Mouse (Mus musculus): ENCODE measurements around the gene Hspb2. TPM values are rescaled to one million over a fixed set of nuclear protein-coding genes. Genes with fewer than 3 reads are reported as not detected.

The Hspb2 gene
- total RNA-seq, 2 experiments from 2014 or later, result 141 to 154 TPM

DNA sequence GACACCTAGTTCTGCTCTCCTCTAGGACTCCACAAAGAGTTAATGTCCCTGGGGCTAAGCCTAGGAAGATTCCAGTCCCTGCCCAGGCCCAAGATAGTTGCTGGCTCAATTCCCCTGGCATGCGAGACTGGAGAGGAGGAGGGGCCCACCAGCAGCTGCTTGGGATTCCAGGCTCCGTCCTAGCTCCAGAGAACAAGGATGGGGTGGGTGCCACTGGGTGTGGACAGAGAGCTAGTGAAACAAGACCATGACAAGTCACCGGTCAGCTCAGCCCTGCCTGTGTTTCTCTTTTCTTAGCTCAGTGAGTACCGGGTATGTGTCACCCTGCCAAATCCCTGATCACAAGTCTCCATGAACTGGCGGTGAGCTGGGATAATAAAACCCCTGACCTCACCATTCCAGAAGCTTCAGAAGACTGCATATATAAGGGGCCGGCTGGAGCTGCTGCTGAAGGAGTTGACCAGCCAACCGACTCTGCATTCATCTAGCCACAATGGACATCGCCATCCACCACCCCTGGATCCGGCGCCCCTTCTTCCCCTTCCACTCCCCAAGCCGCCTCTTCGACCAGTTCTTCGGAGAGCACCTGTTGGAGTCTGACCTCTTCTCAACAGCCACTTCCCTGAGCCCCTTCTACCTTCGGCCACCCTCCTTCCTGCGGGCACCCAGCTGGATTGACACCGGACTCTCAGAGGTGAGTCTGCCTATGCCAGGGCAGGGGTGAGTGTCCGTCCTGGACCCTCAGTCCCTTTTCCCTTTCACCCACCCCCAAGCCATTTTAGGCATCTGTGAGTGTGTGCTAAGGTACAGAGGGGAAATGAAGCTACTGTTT lies 846 bp upstream of the Hspb2 start:
- intact Hi-C loops (cut with DNase I), result no loop called here

GRCm38 (mm10) chr9:50751323-50751722 lies 831 bp downstream of the Hspb2 start, which contains the start of gene Cryab:
Cryab (plus strand) TSS chr9:50751325.
- no peak for DNase-seq (ENCODE audit: low spot score)
- intact Hi-C loops (cut with DNase I), result no loop called here

More for the DNA sequence above, 846 bp upstream of the Hspb2 start:
- DNase-seq (ENCODE audit: low spot score), result peak; percentile 89

- DNase-seq (ENCODE audit: low spot score), result no peak
- intact Hi-C loops (cut with DNase I), result no loop called here
Measured at GRCm38 (mm10) chr9:50750706-50751105, 1.4 kb downstream of the Hspb2 start.

GRCm38 (mm10) chr9:50746214-50746677 lies 5.9 kb downstream of the Hspb2 start, which contains the start of gene 2310030G06Rik:
2310030G06Rik (minus strand) TSS chr9:50746536.
- no peak for DNase-seq (ENCODE audit: low spot score)

GRCm38 (mm10) chr9:50745806-50746205 lies 6.3 kb downstream of the Hspb2 start:
- no peak for DNase-seq (ENCODE audit: low spot score)
- intact Hi-C loops (cut with DNase I), result no loop called here

More at GRCm38 (mm10) chr9:50746214-50746677, 5.9 kb downstream of the Hspb2 start, which contains the start of gene 2310030G06Rik:
- intact Hi-C loops (cut with DNase I), result no loop called here

GRCm38 (mm10) chr9:50742744-50743143 lies 9.4 kb downstream of the Hspb2 start:
- intact Hi-C loops (cut with DNase I), result no loop called here

DNA sequence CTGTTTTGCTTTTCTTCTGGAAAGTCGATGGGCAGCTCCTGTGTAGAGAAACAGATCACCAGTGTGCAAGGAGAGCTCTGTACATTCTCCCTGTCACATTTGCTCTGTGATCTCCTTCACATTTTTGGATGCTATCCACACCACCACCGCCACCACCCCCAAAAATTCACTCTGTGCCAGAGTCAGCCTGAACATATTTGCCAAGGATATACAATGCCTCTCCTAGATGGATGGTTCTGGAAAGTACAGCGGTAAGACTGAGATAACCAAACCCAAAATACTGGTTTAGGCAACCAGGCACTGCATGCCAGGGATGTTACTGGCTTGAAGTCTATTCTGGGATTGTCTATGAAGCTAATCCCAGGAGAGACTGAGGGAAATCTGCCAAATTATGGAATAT lies 9.9 kb downstream of the Hspb2 start:
- DNase-seq (ENCODE audit: low spot score), result no peak
- intact Hi-C loops (cut with DNase I), result no loop called here

More at GRCm38 (mm10) chr9:50742744-50743143, 9.4 kb downstream of the Hspb2 start:
- DNase-seq (ENCODE audit: low spot score), result no peak

- intact Hi-C loops (cut with DNase I), result no loop called here
- no peak for DNase-seq (ENCODE audit: low spot score)
Measured at GRCm38 (mm10) chr9:50740867-50741784, 11.0 kb downstream of the Hspb2 start.

- peak; percentile 88 for DNase-seq (ENCODE audit: low spot score)
- intact Hi-C loops (cut with DNase I), result no loop called here
Measured at GRCm38 (mm10) chr9:50738914-50739870, 13.0 kb downstream of the Hspb2 start, which contains the start of gene Dixdc1. Dixdc1 (minus strand) TSS chr9:50739517.

- DNase-seq (ENCODE audit: low spot score), result no peak
- intact Hi-C loops (cut with DNase I), result no loop called here
Measured at GRCm38 (mm10) chr9:50734989-50735388, 17.2 kb downstream of the Hspb2 start.

DNA sequence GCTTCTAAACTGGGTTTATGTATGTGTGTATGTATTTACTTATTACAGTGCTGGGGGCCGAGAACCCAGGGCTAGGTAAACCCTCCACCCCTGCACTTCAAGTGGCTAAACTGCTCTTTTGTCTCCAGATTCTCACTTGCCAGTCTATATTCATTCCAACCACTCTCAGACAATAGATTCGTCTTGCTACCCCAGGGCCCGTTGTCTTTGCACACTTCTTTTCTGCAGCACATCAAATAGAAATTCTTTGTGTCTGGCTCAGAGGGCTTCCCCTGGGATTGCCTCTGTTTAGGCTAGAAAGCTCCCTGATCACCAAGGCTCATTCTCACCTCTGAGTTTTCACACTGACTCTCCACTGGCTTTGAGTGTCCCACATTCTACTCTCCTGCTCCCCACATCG lies 19.6 kb downstream of the Hspb2 start:
- intact Hi-C loops (cut with DNase I), result no loop called here
- no peak for DNase-seq (ENCODE audit: low spot score)

GRCm38 (mm10) chr9:50729600-50729999 lies 22.6 kb downstream of the Hspb2 start:
- no peak for DNase-seq (ENCODE audit: low spot score)
- intact Hi-C loops (cut with DNase I), result loop anchor here (5.0 kb wide), 1 partner anchor 38 kb away; the partner anchor contains the start of gene Fdxacb1

DNA sequence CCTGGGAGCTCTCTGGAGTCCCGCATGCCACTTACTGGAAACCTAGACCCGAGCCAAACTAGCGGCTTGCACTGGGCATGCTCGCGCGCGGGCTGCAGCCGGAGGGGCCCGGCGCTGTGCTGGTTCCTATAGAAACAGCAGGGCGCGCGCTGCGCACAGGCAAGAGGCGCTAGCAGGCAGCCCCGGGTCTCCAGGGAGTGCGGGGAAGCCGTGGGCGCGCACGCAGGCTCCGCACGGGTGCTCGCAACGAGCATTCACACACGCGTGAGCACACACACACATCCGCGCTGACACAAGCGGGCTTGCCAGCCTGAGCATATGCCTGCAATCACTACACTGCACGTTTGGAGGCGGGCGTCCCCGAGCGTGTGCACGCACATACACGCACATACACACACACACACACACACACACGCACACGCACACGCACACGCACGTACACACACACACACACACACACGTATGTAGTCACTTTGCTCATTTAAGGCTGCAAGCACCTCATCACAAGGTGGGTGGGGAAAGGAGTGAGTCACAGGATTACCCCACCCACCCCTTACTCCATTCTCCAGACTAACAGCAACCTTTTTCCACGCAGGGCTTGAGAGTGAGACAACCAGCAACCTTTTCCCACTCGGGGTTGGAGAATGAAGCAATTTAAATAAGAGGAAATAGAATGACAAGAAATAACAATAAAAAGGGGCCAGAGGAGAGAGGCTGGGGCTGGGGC lies 24.1 kb downstream of the Hspb2 start:
- peak; percentile 28 for DNase-seq (ENCODE audit: low spot score)
- intact Hi-C loops (cut with DNase I), result loop anchor here (5.0 kb wide), 1 partner anchor 39 kb away; the partner anchor contains the start of gene Fdxacb1

- no peak for DNase-seq (ENCODE audit: low spot score)
- intact Hi-C loops (cut with DNase I), result loop anchor here (5.0 kb wide), 1 partner anchor 40 kb away; the partner anchor contains the start of gene Fdxacb1
Measured at GRCm38 (mm10) chr9:50727171-50727924, 24.8 kb downstream of the Hspb2 start.

- intact Hi-C loops (cut with DNase I), result loop anchor here (5.0 kb wide), 1 partner anchor 41 kb away; the partner anchor contains the start of gene Fdxacb1
- DNase-seq (ENCODE audit: low spot score), result no peak
Measured at GRCm38 (mm10) chr9:50725921-50726590, 26.1 kb downstream of the Hspb2 start.

DNA sequence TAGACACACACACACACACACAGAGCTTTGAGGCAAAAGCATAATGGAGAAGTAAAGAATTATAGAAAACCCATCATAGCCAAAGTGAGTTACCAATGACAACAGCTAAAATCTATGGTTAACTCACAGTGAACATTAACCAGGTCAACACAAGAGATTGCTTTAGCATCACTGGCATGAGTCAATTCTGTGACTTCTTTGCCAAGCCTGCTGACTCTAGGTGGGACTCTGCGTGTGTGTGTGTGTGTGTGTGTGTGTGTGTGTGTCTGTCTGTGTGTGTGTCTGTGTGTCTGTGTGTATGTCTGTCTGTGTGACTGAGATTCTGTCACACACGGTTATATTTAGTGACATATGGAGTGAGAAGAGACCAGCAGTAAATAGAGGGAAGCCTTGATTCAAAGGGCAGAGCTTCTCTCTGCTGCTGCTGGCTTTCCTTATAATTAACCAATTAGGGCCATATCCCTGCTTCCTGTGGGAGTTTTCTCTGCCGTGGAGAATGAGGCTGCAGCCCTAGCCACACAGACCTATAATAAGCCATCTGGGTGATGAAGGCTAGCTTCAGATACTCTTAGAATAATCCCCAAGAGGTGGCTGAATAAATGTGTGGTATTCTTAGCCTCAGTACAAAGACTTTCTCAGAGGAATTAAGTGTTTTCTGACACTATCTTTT lies 27.4 kb downstream of the Hspb2 start:
- intact Hi-C loops (cut with DNase I), result loop anchor here (5.0 kb wide), 1 partner anchor 43 kb away; the partner anchor contains the start of gene Fdxacb1
- DNase-seq (ENCODE audit: low spot score), result no peak

All from heart, postnatal 25 days (tissue).